Comparison of ENCODE assay signal across 13 mouse cellular contexts in genomic region chr11:116265352-116265751, GRCm38 (mm10). TPM values are rescaled to one million over a fixed set of nuclear protein-coding genes. Genes with fewer than 3 reads are reported as not detected.
A peak's percentile ranks its signal among the peaks of the same experiment; 100 is the strongest.
DNase-seq lines count a peak whose midpoint lies in the region; ATAC-seq and TF ChIP-seq lines count a peak whose summit lies in the region.
"Had no signal": no experiment of that assay in that cellular context is flagged by ENCODE, and none has a peak within 500 bp of the region (broad histone marks: within the 10 kb centered on the region; RNA-seq: fewer than 3 reads in every experiment).

No protein-coding gene starts in this region.

- H3K27me3 ChIP-seq in heart, embryonic 16.5 days (ENCODE audit: control insufficient read depth, insufficient read depth, low read length) = no peaks in the 10 kb centered on the region
- H3K27me3 ChIP-seq in heart, embryonic 10.5 days (ENCODE audit: insufficient read depth, poor library complexity, severe bottlenecking) = no peaks in the 10 kb centered on the region
- no peaks in the 10 kb centered on the region for H3K27me3 ChIP-seq in intestine, postnatal 0 days (replicated peaks; ENCODE audit: control insufficient read depth, insufficient read depth, low read length)
- H3K27me3 ChIP-seq: lung, embryonic 15.5 days; midbrain, embryonic 15.5 days had no signal

- WGBS in heart, embryonic 16.5 days = 78% methylated on average over 11 of the region's 11 CpGs
- WGBS in heart, embryonic 10.5 days = 88% methylated on average over 11 of the region's 11 CpGs
- 84% methylated on average over 11 of the region's 11 CpGs for WGBS in intestine, postnatal 0 days

- H3K9ac ChIP-seq in heart, embryonic 16.5 days (ENCODE audit: low read length) = no peak overlapping the region
- no peak overlapping the region for H3K9ac ChIP-seq in intestine, postnatal 0 days (ENCODE audit: low read depth, low read length)
- H3K9ac ChIP-seq: lung, embryonic 15.5 days; midbrain, embryonic 15.5 days had no signal

- no peaks in the 10 kb centered on the region for H3K4me1 ChIP-seq in heart, embryonic 16.5 days (ENCODE audit: control insufficient read depth, insufficient read depth, low read length)
- 0 out of 2 replicates have a peak, but pooled peaks cover 1% of the 10 kb centered on the region for H3K4me1 ChIP-seq in heart, embryonic 10.5 days
- H3K4me1 ChIP-seq in intestine, postnatal 0 days (replicated peaks; ENCODE audit: control insufficient read depth, insufficient read depth, low read length) = no peaks in the 10 kb centered on the region
- H3K4me1 ChIP-seq: lung, embryonic 15.5 days; midbrain, embryonic 15.5 days had no signal

- no peaks in the 10 kb centered on the region for H3K9me3 ChIP-seq in heart, embryonic 16.5 days (replicated peaks; ENCODE audit: control insufficient read depth, low read length)
- H3K9me3 ChIP-seq in heart, embryonic 10.5 days = no peaks in the 10 kb centered on the region
- no peaks in the 10 kb centered on the region for H3K9me3 ChIP-seq in intestine, postnatal 0 days (ENCODE audit: control insufficient read depth)
- H3K9me3 ChIP-seq: lung, embryonic 15.5 days; midbrain, embryonic 15.5 days had no signal

- no peak overlapping the region for H3K4me3 ChIP-seq in heart, embryonic 16.5 days (ENCODE audit: low read length)
- H3K4me3 ChIP-seq in heart, embryonic 10.5 days = no peak overlapping the region
- H3K4me3 ChIP-seq in intestine, postnatal 0 days (ENCODE audit: low read depth, low read length) = no peak overlapping the region
- H3K4me3 ChIP-seq: lung, embryonic 15.5 days; midbrain, embryonic 15.5 days had no signal

- intact Hi-C loops in heart, postnatal 25 days (cut with DNase I) = no loop called here

- H3K4me2 ChIP-seq in heart, embryonic 16.5 days (ENCODE audit: low read depth, low read length) = no peak overlapping the region
- H3K4me2 ChIP-seq in intestine, postnatal 0 days (replicated peaks; ENCODE audit: low read depth) = no peak overlapping the region
- H3K4me2 ChIP-seq: lung, embryonic 15.5 days; midbrain, embryonic 15.5 days had no signal

- no peak for DNase-seq in heart, embryonic 10.5 days (ENCODE audit: low spot score)
- DNase-seq in liver = peak; percentile 44
- peak; percentile 37 for DNase-seq in right cerebral cortex, postnatal 14 days
- DNase-seq in heart, postnatal 25 days (ENCODE audit: low spot score) = no peak
- DNase-seq in adrenal gland, postnatal 14 days = no peak
- DNase-seq: cerebellum, adult 11 months; heart, postnatal 10 days; kidney, adult 8-10 months had no signal

- peaks cover 70% of the 10 kb centered on the region for H3K36me3 ChIP-seq in heart, embryonic 16.5 days (ENCODE audit: control insufficient read depth, insufficient read depth)
- H3K36me3 ChIP-seq in heart, embryonic 10.5 days = peaks cover 100% of the 10 kb centered on the region
- peaks cover 90% of the 10 kb centered on the region for H3K36me3 ChIP-seq in intestine, postnatal 0 days (ENCODE audit: control insufficient read depth, insufficient read depth)

- peak; percentile 28; the same call in 1 of the 2 replicates for ATAC-seq in heart, embryonic 16.5 days (replicated peaks; ENCODE audit: extremely low read depth, insufficient read depth, low FRiP score)
- peak; percentile 54 for ATAC-seq in activated CD4-positive, CD25-positive, alpha-beta regulatory T cell, adult 4 months
- ATAC-seq in intestine, postnatal 0 days = no peak
- ATAC-seq: midbrain, embryonic 15.5 days had no signal

- H3K27ac ChIP-seq in heart, embryonic 16.5 days (ENCODE audit: low read length) = 0 out of 2 replicates have a peak overlapping the region, but pooled peaks have one; percentile 5
- no peak overlapping the region for H3K27ac ChIP-seq in heart, embryonic 10.5 days
- no peak overlapping the region for H3K27ac ChIP-seq in intestine, postnatal 0 days (ENCODE audit: low read depth, low read length)
- H3K27ac ChIP-seq: lung, embryonic 15.5 days; midbrain, embryonic 15.5 days had no signal

- no peak for TF ChIP-seq CTCF in intestine, postnatal 0 days (IDR thresholded peaks at IDR 0.05; ENCODE audit: low read depth)

RNA-seq across cellular contexts. Expression of gene Srp68, which starts 8.7 kb away (rescaled TPM):
- 65.9 and 72.3 TPM in 2 replicates for polyA plus RNA-seq in heart, embryonic 16.5 days (2015; fragmentation: Nextera tagmentation; extraction: Ambion mirVana)
- 90.7 and 101 TPM in 2 replicates for polyA plus RNA-seq in heart, embryonic 10.5 days (2016; fragmentation: Nextera tagmentation; extraction: Ambion mirVana)
- 10 to 100 TPM; 33.1 to 42.4 TPM for polyA plus RNA-seq in activated CD4-positive, CD25-positive, alpha-beta regulatory T cell, adult 4 months (2017; shearing (Covaris generic))
- 45.2 and 48.7 TPM in 2 replicates for polyA plus RNA-seq in intestine, postnatal 0 days (2015; fragmentation: Nextera tagmentation; extraction: Ambion mirVana)
- total RNA-seq in heart, postnatal 25 days (2021) = 10 to 100 TPM; 61.9 to 62.9 TPM
- 63.1 and 70.4 TPM in 2 replicates for total RNA-seq in adrenal gland, postnatal 14 days (2021)

RNA-seq across cellular contexts. Expression of gene Galr2, which starts 15.4 kb away (rescaled TPM):
- polyA plus RNA-seq in heart, embryonic 16.5 days (2015; fragmentation: Nextera tagmentation; extraction: Ambion mirVana) = 0.11 and 0.20 TPM in 2 replicates
- polyA plus RNA-seq in heart, embryonic 10.5 days (2016; fragmentation: Nextera tagmentation; extraction: Ambion mirVana) = 0.07 and 0.21 TPM in 2 replicates
- polyA plus RNA-seq in activated CD4-positive, CD25-positive, alpha-beta regulatory T cell, adult 4 months (2017; shearing (Covaris generic)) = not detected
- polyA plus RNA-seq in intestine, postnatal 0 days (2015; fragmentation: Nextera tagmentation; extraction: Ambion mirVana) = 0.10 and 0.29 TPM in 2 replicates
- total RNA-seq in heart, postnatal 25 days (2021) = not detected
- total RNA-seq in adrenal gland, postnatal 14 days (2021) = not detected in 2 replicates
- total RNA-seq: heart, postnatal 10 days had no signal

RNA-seq across cellular contexts. Expression of gene Evpl, which starts 27.5 kb away (rescaled TPM):
- 1.2 TPM in 2 replicates for polyA plus RNA-seq in heart, embryonic 16.5 days (2015; fragmentation: Nextera tagmentation; extraction: Ambion mirVana)
- 0.67 and 1.5 TPM in 2 replicates for polyA plus RNA-seq in heart, embryonic 10.5 days (2016; fragmentation: Nextera tagmentation; extraction: Ambion mirVana)
- polyA plus RNA-seq in activated CD4-positive, CD25-positive, alpha-beta regulatory T cell, adult 4 months (2017; shearing (Covaris generic)) = not detected
- polyA plus RNA-seq in intestine, postnatal 0 days (2015; fragmentation: Nextera tagmentation; extraction: Ambion mirVana) = 1.2 and 1.3 TPM in 2 replicates
- under 1 TPM; 0.75 to 0.98 TPM for total RNA-seq in heart, postnatal 25 days (2021)
- total RNA-seq in adrenal gland, postnatal 14 days (2021) = 1.3 and 1.7 TPM in 2 replicates

RNA-seq across cellular contexts. Expression of gene Exoc7, which starts 41.7 kb away (rescaled TPM):
- polyA plus RNA-seq in heart, embryonic 16.5 days (2015; fragmentation: Nextera tagmentation; extraction: Ambion mirVana) = 50.2 and 54.6 TPM in 2 replicates
- polyA plus RNA-seq in heart, embryonic 10.5 days (2016; fragmentation: Nextera tagmentation; extraction: Ambion mirVana) = 48.7 and 56.4 TPM in 2 replicates
- polyA plus RNA-seq in activated CD4-positive, CD25-positive, alpha-beta regulatory T cell, adult 4 months (2017; shearing (Covaris generic)) = 10 to 100 TPM; 49.2 to 80.4 TPM
- polyA plus RNA-seq in intestine, postnatal 0 days (2015; fragmentation: Nextera tagmentation; extraction: Ambion mirVana) = 44.6 and 49.2 TPM in 2 replicates
- 10 to 100 TPM; 42.8 to 43.9 TPM for total RNA-seq in heart, postnatal 25 days (2021)
- total RNA-seq in adrenal gland, postnatal 14 days (2021) = 50.5 and 62.8 TPM in 2 replicates

Comparison
In these comparisons a context has a peak if more than half of its experiments do, and no peak if none do; other contexts are left out.
1. DNase-seq: peak in liver (single experiment) and right cerebral cortex, postnatal 14 days (single experiment); none in heart, embryonic 10.5 days (single experiment), heart, postnatal 25 days (single experiment) and adrenal gland, postnatal 14 days (single experiment).